ENCODE assay signal across 13 mouse cellular contexts in genomic region chr5:118143211-118144026, GRCm38 (mm10). TPM values are rescaled to one million over a fixed set of nuclear protein-coding genes. Genes with fewer than 3 reads are reported as not detected.
A peak's percentile ranks its signal among the peaks of the same experiment; 100 is the strongest.
DNase-seq lines count a peak whose midpoint lies in the region; ATAC-seq and TF ChIP-seq lines count a peak whose summit lies in the region.
"Had no signal": no experiment of that assay in that cellular context is flagged by ENCODE, and none has a peak within 500 bp of the region (broad histone marks: within the 10 kb centered on the region; RNA-seq: fewer than 3 reads in every experiment).

No protein-coding gene starts in this region.

- DNase-seq in cerebellum, adult 2 months = no peak
- no peak for DNase-seq in cerebellum, adult 9-11 months
- DNase-seq in testis, postnatal 10 days (ENCODE audit: low spot score) = no peak
- peak; percentile 88 for DNase-seq in kidney, adult 2 months
- DNase-seq in yolk sac, embryonic 10.5 days (ENCODE audit: low spot score) = peak; percentile 53
- no peak for DNase-seq in cerebellum, adult 9-10 months
- DNase-seq: cerebellum, postnatal 10 days; lung, postnatal 14 days; thymus, postnatal 36 days had no signal

- no peaks in the 10 kb centered on the region for H3K27me3 ChIP-seq in cerebellum, adult 2 months (ENCODE audit: control insufficient read depth, insufficient read depth, low read length)
- no peaks in the 10 kb centered on the region for H3K27me3 ChIP-seq in testis, adult 2 months (ENCODE audit: control insufficient read depth, insufficient read depth, low read length)
- H3K27me3 ChIP-seq in kidney, adult 2 months (replicated peaks; ENCODE audit: control insufficient read depth, insufficient read depth, low read length) = no peaks in the 10 kb centered on the region

- TF ChIP-seq POLR2A in cerebellum, adult 2 months (IDR thresholded peaks at IDR 0.05; ENCODE audit: borderline replicate concordance, insufficient read depth, low read length) = no peak
- no peak for TF ChIP-seq POLR2A in testis, adult 2 months (IDR thresholded peaks at IDR 0.05; ENCODE audit: control insufficient read depth, low read depth, low read length)
- no peak for TF ChIP-seq POLR2A in kidney, adult 2 months (IDR thresholded peaks at IDR 0.05; ENCODE audit: low read depth, low read length)

- WGBS in cerebellum, adult 2 months = 39% methylated on average over 12 of the region's 12 CpGs
- 44% methylated on average over 12 of the region's 12 CpGs for WGBS in kidney, adult 2 months

- TF ChIP-seq CTCF in cerebellum, adult 2 months (IDR thresholded peaks at IDR 0.05; ENCODE audit: borderline replicate concordance, insufficient read depth, low read depth, low read length) = no peak
- TF ChIP-seq CTCF in testis, adult 2 months (IDR thresholded peaks at IDR 0.05; ENCODE audit: control insufficient read depth, insufficient read depth, insufficient replicate concordance, low read depth, low read length) = no peak
- TF ChIP-seq CTCF in kidney, adult 2 months (conservative IDR thresholded peaks at IDR 0.05; ENCODE audit: insufficient read depth, insufficient read length, low read depth, low read length) = no peak

- H3K36me3 ChIP-seq in testis, adult 2 months (ENCODE audit: control insufficient read depth, insufficient read depth, low read length) = peaks cover 3% of the 10 kb centered on the region; the same call in 1 of the 2 replicates
- H3K36me3 ChIP-seq in kidney, adult 2 months (ENCODE audit: control insufficient read depth, insufficient read depth, low read length) = no peaks in the 10 kb centered on the region

- no peak for ATAC-seq in megakaryocyte progenitor cell, adult 5-6 weeks (replicated peaks; ENCODE audit: poor library complexity)

- H3K4me1 ChIP-seq in cerebellum, adult 2 months (ENCODE audit: control insufficient read depth, insufficient read depth, low read length) = peaks cover 40% of the 10 kb centered on the region
- peaks cover 7% of the 10 kb centered on the region; the same call in 1 of the 2 replicates for H3K4me1 ChIP-seq in testis, adult 2 months (ENCODE audit: control insufficient read depth, insufficient read depth, low read length)
- peaks cover 25% of the 10 kb centered on the region for H3K4me1 ChIP-seq in kidney, adult 2 months (ENCODE audit: control insufficient read depth, insufficient read depth, low read length)

- no peak overlapping the region for H3K4me3 ChIP-seq in cerebellum, adult 2 months (replicated peaks; ENCODE audit: insufficient read depth, low read depth, low read length)
- no peak overlapping the region for H3K4me3 ChIP-seq in testis, adult 2 months (ENCODE audit: control insufficient read depth, low read depth, low read length)
- H3K4me3 ChIP-seq in kidney, adult 2 months (ENCODE audit: insufficient read depth, low read depth, low read length) = no peak overlapping the region

- peak overlapping the region; percentile 44; the same call in 1 of the 2 replicates for H3K27ac ChIP-seq in cerebellum, adult 2 months (ENCODE audit: insufficient read depth, low read length)
- H3K27ac ChIP-seq in testis, adult 2 months (ENCODE audit: control insufficient read depth, insufficient read depth, low read depth, low read length) = peak overlapping the region; percentile 51
- peak overlapping the region; percentile 71 for H3K27ac ChIP-seq in kidney, adult 2 months (ENCODE audit: insufficient read depth, low read depth, low read length)

RNA-seq across cellular contexts. Expression of gene Fbxw8, which starts 11.8 kb away (rescaled TPM):
- polyA plus RNA-seq in cerebellum, adult 2 months (2012; rRNA removed) = 42.8 and 46.2 TPM in 2 replicates
- polyA plus RNA-seq in testis, adult 2 months (2012; rRNA removed) = 19.6 and 21.6 TPM in 2 replicates
- polyA plus RNA-seq in kidney, adult 2 months (2012; rRNA removed) = 60.8 and 64.8 TPM in 2 replicates
- total RNA-seq in megakaryocyte progenitor cell, adult 5-6 weeks (2015) = 12.4 and 13.6 TPM in 2 replicates
- total RNA-seq in megakaryocyte progenitor cell, adult 5-6 weeks (2017) = 20.1 and 24.5 TPM in 2 replicates

RNA-seq across cellular contexts. Expression of gene Hrk, which starts 21.0 kb away (rescaled TPM):
- 3.3 and 3.4 TPM in 2 replicates for polyA plus RNA-seq in cerebellum, adult 2 months (2012; rRNA removed)
- 0.13 and 0.40 TPM in 2 replicates for polyA plus RNA-seq in testis, adult 2 months (2012; rRNA removed)
- polyA plus RNA-seq in kidney, adult 2 months (2012; rRNA removed) = 0.01 and 0.02 TPM in 2 replicates
- not detected in 2 replicates for total RNA-seq in megakaryocyte progenitor cell, adult 5-6 weeks (2015)
- total RNA-seq in megakaryocyte progenitor cell, adult 5-6 weeks (2017) = not detected in 2 replicates
- total RNA-seq: granulocyte monocyte progenitor cell, adult 5-6 weeks; MEL had no signal

Comparison
In these comparisons a context has a peak if more than half of its experiments do, and no peak if none do; other contexts are left out.
1. DNase-seq: peak in kidney, adult 2 months (single experiment) and yolk sac, embryonic 10.5 days (single experiment); none in cerebellum, adult 2 months (0 of 2), cerebellum, adult 9-11 months (single experiment), testis, postnatal 10 days (single experiment) and cerebellum, adult 9-10 months (single experiment).
2. Peak in every context shown above with its lines, with median percentiles within 50 percentile points of each other: H3K27ac ChIP-seq.